Mouse (Mus musculus) right cerebral cortex, adult 2 months (tissue): Measurements from ENCODE around the gene Grin1.
A peak's percentile ranks its signal among the peaks of the same experiment; 100 is the strongest.

Experiments
- DNase-seq, 2 experiments: peaks; one replicate each; pipeline ENCODE4 v3.0.0; 2021 to 2022; ENCODE audit warnings: low spot score in 2 of 2

Gene Grin1

GRCm38 (mm10) chr2:25318971-25319773 is at the start of gene Grin1:
Grin1 (minus strand) TSS chr2:25319187.
- peak; percentile 89 to 95 for DNase-seq

GRCm38 (mm10) chr2:25365091-25365761 is 46.2 kb upstream of the Grin1 start, which contains the start of gene Uap1l1:
Uap1l1 (minus strand) TSS chr2:25365682.
- peak; percentile 58 to 68 for DNase-seq

DNA sequence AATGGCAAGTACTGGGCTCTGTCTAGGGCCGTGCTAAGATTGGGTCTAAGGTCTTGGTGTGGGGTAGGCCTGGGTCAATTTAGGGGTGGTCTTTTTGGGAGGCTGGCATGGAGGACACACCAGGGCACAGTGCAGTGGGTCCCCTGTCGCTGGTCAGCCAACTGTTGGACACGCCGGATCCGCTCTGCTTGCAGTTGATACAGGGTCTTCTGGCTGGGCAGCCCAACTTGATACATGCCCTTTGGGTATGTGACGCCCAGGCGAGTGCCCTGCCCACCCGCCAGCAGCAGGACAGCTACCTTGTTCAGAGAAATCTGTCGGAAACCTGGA is 45.7 kb upstream of the Grin1 start:
- DNase-seq: no peak

DNA sequence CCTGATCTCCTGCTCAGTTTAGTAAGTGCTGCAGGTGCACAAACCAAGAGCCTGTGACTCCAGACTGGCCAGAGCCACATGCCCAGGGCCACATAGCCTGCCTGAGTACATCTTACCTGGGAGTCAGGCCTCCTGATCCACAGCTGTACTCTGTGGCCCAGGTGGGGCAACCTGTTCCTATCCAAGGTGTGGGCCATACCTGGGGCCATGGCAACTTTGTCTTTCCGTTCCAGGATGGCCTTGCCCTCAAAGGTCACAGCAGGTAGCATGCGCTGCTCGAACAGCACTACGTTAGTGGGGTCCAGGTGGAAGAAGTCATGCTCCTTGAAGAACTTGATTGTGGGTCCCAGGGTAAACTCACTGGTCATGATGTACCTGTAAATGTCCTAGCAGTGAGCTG is 45.3 kb upstream of the Grin1 start:
- no peak for DNase-seq

DNA sequence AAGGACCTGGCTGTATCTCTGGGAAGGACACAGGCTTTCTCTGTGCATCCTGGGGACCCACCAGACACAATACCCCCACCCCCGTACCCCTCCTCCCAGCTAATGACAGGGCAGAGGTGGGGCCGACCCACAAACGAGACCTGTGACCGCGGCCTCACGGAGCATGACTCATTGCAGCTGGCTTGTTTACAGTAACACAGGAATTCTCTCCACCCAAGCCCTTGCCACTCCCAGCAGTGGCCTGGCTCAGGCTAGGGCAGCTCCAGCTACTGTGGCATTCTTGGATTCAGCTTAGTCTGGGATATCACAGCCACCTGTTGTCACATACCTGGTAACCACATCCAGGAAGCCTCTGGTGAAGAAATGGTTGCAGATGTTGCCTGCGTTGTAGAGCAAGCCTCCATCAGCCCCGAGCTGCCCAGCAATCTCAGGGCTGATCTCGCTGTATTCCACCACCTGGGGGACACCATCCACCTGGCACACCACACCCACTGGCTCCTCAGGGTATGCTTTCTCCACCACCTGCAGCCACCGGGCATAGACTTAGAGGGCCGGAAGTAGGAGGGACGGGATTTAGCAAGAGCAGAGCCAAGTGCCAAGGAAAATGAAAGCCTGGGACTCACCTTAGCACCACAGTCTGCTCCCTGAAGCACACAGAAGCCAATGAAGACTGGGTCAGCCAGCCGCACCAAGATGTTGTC is 44.6 kb upstream of the Grin1 start:
- DNase-seq: no peak

DNA sequence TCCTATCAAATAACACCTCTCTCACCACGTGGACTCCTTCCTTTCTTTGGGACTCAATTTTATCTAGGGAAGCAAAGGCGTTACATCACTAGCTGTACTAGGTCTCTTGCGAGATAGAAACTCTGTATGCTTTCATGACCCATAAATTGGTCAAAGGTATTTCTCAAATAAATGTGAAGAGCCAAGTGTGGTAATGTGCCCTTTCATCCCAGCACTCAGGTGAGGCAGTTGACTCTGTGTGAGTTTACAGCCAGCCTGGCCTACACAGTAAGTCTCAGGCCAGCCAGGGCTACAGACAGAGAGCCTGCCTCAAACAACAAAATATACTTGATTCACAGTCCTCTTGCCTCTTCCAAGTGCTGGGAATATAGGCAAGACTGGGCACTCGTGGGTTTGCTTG is 40.9 kb upstream of the Grin1 start:
- DNase-seq: no peak

- peak; percentile 87 to 88 for DNase-seq
Observed at GRCm38 (mm10) chr2:25356208-25357079, 37.5 kb upstream of the Grin1 start, which contains the start of gene Dpp7. Dpp7 (minus strand) TSS chr2:25356359.

DNA sequence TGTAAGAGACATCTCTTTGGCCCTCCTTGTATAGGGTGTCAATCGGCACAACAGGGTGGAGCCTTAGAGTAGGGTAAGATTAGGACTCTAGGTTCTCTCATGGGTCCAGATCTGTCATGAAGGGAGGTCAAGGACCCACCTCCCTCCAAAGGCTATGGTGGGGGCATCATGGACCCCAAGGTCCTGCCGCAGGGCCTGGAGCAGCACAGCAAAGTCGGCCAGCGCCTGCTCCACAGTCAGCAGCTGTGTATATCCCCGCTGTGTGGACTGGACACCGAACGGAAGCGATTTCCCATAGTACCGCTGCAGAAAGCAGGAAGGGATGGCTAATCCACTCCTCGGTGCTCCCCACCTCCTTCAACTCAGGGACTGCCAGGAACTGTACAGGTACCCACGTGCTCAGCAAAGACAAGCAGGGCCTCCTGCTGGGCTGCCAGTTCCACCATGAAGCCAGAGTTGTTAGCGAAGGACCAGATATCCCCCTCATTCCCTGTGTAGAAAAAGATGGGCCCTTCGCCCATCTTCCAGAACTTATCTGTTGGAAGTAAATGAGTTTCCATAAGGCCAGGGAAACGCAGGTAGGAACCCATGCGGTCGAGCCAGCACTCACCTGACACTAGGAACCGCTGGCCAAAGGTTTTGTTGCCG is 36.6 kb upstream of the Grin1 start:
- peak in 1 of 2 experiments; percentile 11 for DNase-seq

GRCm38 (mm10) chr2:25354211-25354610 is 35.2 kb upstream of the Grin1 start:
- DNase-seq: no peak

DNA sequence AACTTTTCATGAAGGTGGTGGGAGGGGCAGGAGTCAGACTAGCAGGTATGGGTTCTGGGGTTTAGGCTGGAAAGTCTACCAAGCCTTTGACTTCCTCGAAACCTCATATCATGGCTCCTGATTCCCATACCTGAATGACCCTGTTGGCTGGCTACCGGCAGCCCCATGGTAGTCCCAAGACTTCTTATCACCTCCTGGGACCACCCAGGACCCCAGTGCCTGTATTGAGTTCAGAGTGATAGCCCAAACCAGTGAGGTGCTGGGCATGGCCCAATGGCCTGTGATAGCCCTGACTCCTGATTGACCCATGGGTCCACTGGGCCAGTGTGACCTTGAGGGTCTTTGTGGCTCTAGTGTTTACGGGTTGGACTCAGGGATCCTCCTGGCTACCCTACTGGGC is 31.7 kb upstream of the Grin1 start:
- DNase-seq: no peak

DNA sequence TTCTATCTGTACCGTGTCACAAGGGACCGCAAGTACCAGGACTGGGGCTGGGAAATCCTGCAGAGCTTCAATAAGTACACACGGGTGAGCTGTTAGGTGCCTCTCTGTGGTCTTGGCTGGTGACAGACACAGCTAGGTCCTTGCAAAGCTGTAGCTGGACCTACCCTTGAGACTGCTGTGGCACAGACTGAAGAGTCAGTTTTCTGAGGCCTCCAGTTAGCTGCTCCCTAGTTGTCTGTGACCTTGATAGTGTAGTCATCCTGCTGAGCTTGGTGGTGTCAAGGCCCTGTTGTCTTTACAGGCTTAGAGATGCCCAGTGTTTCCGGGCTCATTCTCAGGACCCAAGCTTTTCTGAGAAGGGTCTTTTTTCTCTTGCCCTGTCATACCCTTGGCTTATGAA is 30.5 kb upstream of the Grin1 start:
- DNase-seq: no peak

- DNase-seq: no peak
Observed at GRCm38 (mm10) chr2:25348162-25348561, 29.2 kb upstream of the Grin1 start.

- no peak for DNase-seq
Observed at GRCm38 (mm10) chr2:25338303-25338702, 19.3 kb upstream of the Grin1 start.

GRCm38 (mm10) chr2:25333569-25333968 is 14.6 kb upstream of the Grin1 start:
- DNase-seq: no peak

DNA sequence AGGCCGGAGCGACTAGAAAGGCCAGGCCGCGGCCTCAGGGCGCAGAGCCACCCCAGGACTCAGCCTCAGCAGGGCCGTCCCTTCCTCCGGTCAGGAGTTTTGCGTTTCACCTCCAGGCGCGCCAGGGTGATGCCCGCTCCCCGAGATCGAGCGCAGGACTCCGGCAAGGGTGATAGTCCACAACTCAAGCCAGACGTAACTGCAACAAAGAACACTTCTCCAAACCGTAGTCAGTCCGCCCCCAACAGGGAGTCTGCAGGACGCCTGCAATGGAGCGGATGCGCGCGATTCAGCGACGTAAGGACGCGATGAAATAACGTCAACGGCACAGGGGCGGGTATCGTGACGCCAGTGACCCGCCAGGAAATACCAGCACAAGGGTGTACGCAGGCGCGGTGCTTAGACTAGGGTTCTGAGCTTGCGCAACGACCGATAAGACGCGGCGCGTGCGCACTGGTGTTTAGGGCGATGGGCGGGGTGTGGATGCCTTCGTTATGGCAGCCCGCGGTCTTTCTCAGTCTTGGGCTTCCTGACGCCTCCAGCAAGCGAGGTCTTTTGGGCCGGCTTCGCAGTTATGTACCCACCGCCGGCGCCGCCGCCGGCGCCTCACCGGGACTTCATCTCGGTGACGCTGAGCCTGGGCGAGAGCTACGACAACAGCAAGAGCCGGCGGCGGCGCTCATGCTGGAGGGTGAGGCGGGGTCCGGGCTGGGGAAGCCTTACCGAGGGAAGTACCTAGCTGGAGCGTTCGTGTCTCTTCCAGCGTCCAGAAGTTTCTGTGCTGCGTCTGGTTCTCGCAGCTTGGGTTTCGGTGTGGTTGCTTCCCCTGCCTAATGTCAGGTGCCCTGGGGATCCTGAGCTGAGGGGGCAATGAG is 13.5 kb upstream of the Grin1 start, which contains the start of gene Man1b1:
Gene Man1b1 (plus strand): TSS at position 53 of the 875 bp plus-strand sequence.
- peak; percentile 100 for DNase-seq

- DNase-seq: no peak
Observed at GRCm38 (mm10) chr2:25331470-25331869, 12.5 kb upstream of the Grin1 start.

GRCm38 (mm10) chr2:25328440-25328839 is 9.5 kb upstream of the Grin1 start:
- peak in 1 of 2 experiments; percentile 33 for DNase-seq

GRCm38 (mm10) chr2:25326036-25326435 is 7.0 kb upstream of the Grin1 start:
- no peak for DNase-seq

GRCm38 (mm10) chr2:25320084-25320483 is 1.1 kb upstream of the Grin1 start:
- DNase-seq: no peak
